Mouse (Mus musculus) liver, postnatal 0 days (tissue): ENCODE results near the gene Foxc1.

Experiments used
- CTCF ChIP-seq: sonication (generic); IDR thresholded peaks from 2 replicates; pipeline ENCODE4 v1.5.1; 2016; ENCODE audit warnings: antibody characterized with exemption, low read depth
- EP300 ChIP-seq: IDR thresholded peaks from 2 replicates; pipeline ENCODE4 v1.6.1; 2016; ENCODE audit warnings: antibody characterized with exemption, low read depth, mild to moderate bottlenecking

DNA sequence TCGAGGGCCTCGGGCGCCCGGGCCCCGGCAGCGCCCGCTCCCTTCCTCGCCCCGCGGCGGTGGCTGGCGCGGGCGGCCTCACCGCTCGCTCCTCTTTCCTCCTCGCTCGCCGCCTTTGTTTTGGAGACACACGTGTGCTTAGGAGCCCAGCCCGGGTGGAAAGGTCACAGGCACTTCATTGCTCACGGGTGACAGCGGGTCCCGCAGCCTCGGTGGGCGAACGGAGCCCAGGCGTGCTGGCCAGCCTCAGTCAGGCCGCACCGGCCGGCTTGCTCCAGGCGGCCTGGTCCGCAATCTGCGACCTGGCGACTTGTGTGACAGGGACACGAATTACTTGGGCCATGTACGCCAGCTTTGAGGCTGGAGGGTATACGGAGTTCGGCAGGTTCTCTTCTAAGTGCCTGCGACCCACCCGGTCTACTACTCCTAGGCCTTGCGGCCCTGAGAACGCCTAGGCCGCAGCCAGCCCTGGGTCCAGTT is 5.1 kb downstream of the Foxc1 start:
- TF ChIP-seq CTCF = no peak
- no peak for TF ChIP-seq EP300
